Mouse (Mus musculus): ENCODE data around the gene Tead4.
A peak's percentile ranks its signal among the peaks of the same experiment; 100 is the strongest.
"Not testable (repeated sequence)": the region's sequence is repeated elsewhere in the genome, so short reads cannot be mapped to it uniquely, and the experiment has no call there.

Gene Tead4

DNA sequence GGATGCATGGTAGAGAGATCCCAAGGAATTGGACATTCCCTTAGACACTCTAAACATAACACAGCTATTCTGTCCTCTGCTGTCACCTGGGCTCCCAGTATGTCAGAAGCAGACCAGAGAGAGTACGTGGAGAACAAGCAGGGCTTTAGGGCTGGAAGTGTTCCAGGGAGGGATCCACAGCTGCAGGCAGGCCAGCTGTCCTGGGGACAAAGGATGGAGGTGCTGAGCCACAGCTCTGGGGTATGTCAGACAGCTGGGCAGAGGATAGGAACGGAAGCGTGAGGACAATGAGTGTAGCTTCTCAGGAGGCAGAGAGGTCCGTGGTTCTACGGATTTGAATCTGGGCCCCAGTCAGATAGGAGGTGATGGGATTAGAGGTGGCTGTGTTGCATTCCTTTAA, 50.0 kb downstream of the Tead4 start:
- DNase-seq (ENCODE audit: extremely low read depth, low read depth) = no peak

DNA sequence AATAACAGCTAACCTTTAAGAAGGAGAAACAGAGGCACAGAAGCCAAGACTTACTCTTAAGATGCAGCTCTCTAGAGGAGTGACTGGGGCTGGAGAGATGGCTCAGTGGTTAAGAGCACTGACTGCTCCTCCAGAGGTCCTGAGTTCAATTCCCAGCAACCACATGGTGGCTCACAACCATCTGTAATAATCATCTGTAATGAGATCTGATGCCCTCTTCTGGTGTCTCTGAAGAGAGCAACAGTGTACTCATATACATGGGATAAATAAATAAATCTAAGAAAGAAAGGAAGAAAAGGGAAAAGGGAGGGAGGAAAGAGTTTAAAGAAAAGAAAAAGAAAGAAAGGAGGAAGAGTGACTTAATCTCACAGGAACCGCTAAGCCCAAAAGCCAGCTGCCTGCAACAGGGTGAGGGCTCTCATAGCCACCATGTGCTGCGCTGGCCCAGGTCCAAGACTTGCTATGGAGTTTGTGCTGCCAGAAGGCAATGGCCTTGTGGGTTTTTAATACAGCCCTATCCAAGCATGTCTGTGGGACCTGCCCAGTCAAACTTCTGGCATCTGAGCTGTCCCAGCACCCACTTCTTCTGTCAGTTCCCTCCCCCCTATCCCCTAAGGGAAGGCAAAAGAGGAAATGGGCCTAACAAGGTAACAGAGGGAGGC, 63.4 kb downstream of the Tead4 start:
- no peak for DNase-seq (ENCODE audit: extremely low read depth, low read depth)

DNA sequence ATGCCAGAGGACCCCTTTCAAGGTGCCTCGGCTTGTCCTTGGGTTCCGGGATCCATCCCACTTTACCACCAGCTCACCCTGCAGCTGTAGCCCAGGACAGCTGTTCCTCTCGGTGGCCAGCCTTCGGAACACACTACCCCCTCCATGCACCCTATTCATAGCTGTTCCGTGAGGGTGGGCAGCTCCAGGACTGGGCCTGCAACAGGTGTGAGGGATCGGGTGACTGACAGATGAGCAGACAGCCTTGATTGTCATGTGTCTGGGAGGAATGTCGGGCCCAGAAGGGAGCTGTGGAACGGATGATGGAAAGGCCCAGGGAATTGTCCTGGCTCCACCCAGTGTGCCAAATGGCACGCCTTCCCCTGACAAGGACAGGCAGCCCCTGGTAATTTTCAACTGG, 64.0 kb downstream of the Tead4 start:
- DNase-seq (ENCODE audit: extremely low read depth, low read depth) = no peak

DNA sequence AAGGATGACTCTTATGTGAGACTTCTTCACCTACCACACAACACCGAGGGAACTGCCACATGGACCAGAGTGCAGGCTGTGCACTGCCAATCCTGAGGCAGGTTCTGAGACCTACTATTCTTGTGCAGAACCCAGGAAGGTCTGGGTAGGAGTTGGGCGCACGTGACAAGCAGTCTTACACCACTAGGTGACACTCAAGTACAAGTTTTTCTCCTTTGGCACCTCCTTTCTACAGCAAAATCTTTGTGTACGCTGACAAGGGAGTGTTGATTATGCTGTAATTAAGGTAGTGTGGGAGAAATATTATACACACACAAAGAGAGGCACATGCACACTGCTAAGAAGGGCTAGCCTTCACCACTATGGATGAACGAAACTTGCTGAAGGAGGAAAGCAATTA, 66.4 kb downstream of the Tead4 start:
- DNase-seq (ENCODE audit: extremely low read depth, low read depth) = no peak

GRCm38 (mm10) chr6:128232216-128232615, 68.4 kb downstream of the Tead4 start:
- DNase-seq (ENCODE audit: extremely low read depth, low read depth) = no peak

DNA sequence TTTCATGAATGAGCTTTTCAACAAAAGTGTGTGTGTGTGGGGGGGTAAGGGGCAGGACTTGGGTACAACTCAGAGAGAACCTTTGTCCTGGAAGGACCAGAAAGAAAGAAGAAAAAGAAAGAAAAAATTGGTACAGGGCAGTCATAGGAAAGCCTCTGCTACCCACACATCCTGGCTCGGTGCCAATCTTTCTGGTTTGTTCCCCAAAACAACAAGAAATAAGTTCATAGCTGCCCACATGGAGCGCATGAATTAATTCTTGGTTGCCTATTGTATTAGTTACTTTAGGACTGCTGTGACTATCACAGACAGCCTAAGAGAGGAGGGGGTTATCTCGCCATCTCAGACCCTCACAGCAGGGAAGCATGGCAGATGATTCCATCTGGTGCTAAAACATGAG, 68.9 kb downstream of the Tead4 start:
- DNase-seq (ENCODE audit: extremely low read depth, low read depth) = no peak

DNA sequence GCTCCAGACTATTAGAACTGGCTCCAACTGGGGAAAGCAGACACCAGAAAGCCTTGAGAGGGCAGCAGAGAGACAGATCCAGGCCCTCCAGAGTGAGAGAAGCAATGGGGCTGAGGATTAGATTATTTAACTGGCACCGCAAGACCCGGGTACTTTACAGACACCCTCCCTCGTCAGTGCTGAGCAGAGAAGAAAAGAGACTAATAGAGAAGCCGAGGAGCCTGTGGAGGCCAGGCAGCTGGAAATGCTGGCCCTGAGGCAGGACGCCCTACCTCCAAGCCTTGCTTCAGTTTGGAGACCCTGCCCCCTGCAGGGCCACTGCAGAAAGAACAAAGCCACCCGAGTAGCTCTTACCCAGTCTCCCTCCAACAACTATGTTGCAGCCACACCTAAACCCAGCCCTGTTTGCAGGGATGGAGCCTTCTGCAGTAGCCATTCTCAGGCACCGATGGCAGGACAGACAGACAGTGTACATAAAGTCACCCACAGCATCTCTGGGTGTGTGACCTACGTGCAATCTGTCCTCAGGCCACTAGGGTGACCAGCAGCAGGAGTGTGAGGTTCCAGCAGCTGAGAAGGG, 73.1 kb downstream of the Tead4 start:
- DNase-seq (ENCODE audit: extremely low read depth, low read depth) = no peak

DNA sequence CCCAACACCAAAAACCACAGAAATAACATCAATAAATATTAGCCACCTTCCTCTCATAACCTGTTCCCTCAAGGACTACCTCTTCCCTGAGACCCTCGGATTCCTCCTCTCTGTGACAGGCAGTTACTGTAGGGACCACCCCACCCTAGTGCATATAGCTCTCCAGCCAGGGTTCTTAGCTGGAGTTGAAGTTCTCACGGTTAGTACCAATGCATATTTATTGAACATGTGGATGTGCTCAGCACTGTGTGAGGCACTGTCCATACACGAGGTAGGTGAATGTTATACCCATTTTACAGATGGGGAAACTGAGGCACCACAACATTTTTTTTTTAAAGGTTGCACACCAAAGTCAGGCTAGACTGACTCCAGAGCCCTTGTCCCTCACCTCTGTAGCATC, 73.7 kb downstream of the Tead4 start:
- no peak for DNase-seq (ENCODE audit: extremely low read depth, low read depth)

DNA sequence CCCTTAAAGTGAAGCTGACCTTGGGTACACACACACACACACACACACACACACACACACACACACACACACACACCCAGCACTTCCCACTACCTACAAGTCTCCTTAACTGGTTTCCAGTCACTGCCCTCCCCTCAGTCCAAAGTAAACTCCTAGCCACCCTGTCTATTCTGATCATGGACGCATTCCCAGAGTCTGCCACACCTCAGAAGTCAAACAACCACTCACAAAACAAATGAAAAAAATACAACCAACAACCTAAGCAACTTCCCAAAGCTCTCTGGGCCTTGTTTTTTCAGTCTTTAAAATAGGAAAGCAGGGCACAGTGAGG, 74.8 kb downstream of the Tead4 start:
- DNase-seq (ENCODE audit: extremely low read depth, low read depth) = no peak

GRCm38 (mm10) chr6:128225009-128225845, 75.4 kb downstream of the Tead4 start:
- DNase-seq (ENCODE audit: extremely low read depth, low read depth) = no peak

DNA sequence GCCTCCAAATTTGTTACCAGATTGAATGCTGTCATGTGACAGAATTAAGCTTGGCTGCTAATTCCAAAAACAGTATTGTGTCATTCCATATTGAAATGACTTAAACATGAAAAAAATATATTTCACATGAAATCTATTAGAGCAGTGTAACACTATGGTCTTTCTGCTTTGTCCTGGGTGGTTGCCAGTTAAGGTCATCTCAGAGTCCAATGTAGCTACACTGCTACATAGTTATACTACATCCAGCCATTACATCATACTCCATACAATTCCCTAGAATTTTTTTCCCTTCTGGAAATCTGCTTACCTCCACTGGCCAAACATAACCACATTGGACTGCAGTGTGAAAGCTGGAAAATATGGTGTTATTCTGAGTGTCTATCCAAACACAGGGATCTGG, 77.5 kb downstream of the Tead4 start:
- DNase-seq (ENCODE audit: extremely low read depth, low read depth) = no peak

DNA sequence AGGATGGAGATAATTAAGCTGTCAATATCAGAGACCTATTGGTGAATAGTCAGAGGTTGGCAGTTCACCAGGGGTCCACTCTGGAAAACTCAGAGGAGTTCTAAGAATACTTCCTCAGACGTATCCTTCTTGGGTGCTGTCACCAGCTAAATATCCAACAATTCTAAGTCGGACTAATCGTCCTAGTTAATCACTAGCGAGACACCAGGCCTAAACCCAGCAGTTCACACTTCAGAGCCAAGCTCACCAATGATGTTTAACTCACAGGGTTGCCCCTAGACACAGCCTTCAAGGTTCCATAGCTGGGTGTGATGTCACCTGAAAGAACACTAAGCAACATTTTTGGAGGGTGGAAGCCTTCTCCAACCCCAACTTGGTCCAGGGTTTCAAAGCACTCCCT, 85.6 kb downstream of the Tead4 start:
- not testable (repeated sequence) for DNase-seq (ENCODE audit: extremely low read depth, low read depth)

DNA sequence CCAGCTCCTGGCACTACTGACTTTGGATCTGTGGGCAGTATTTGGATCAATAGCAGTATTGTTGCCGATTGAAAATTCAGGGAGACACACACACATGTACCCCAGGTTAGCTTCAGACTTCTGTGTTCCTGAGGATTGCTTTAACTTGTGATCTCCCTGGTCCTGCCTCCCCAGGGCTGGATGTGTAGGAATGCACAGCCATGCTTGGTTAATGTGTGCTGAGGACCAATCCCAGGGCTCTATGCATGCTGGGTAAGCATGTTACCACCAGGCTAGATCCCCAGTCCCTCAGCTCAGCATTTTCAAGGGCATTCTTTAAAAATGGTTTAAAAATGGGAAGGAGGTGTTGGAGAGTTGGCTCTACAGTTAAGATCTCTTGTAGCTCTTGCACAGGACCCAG, 91.4 kb downstream of the Tead4 start:
- DNase-seq (ENCODE audit: extremely low read depth, low read depth) = not testable (repeated sequence)

DNA sequence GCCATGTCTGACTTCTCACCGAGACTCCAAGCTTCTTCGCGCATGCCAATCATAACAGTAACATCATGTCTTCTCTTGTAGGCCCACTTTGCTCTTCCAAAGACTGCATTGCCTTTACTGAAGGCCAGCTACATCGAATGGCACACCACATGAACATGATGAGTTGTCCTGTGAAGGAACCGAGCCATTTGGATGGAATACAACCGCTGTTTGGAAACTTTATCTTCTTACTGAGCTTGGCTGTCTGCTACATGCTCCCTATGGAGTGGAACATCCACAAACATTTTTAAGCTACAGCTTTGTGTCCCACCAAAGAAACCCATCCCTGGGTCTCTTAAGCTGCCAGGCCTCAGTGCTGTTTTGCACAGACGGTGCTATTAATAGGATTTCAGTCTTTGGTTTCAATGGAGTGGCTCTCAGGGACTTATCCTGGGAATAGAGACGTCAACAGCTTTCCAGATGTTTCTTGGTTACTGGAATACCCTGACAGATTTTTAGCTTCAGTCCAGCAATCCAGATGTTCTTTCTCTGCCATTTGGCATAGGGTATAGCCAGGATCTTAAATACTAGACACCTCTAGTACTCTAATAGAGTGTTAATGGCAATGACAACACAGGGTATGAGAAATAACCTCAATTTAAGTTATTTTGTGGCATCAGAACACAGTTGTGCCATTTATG, 92.0 kb downstream of the Tead4 start:
- no peak for DNase-seq (ENCODE audit: extremely low read depth, low read depth)

GRCm38 (mm10) chr6:128203557-128203956, 97.1 kb downstream of the Tead4 start:
- DNase-seq (ENCODE audit: extremely low read depth, low read depth) = no peak

DNA sequence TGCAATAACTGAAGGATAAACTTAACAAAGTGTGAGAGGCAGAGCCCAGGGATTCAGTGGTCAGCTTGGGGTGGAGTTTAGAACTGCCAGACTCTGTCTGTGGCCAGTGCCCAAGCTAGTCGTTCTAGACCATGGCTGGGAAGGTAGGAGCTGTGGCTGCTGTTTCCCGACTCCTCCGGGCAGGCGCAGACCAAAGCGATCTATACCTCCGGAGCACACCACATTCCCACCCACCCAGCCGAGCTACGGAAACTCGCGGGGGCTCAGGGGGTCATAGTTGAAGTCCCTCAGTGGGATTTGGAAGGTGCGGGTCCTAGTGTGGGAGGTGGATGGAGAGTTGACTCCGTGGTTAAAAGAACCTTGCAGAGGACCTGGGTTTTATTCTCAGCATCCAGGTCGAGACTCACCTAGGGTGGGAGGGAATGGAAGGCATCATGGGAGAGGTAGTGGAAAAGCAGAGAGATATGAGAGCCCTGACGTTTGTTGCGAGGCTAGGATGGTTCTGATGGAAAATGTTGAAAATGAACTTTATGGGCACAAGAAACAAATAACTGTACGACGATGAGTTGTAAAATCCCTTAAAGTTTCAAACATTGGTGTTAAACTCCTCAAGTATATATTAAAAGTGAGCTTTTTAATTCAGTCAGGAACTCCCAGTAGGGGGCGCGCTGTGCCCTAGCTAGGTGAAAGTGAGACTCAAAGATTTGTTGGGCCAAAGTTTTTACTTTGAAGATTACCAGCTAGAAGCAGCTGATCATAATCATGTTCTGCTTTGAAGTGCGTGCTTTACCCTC, 99.6 kb downstream of the Tead4 start:
- peak; percentile 23 for DNase-seq (ENCODE audit: extremely low read depth, low read depth)

DNA sequence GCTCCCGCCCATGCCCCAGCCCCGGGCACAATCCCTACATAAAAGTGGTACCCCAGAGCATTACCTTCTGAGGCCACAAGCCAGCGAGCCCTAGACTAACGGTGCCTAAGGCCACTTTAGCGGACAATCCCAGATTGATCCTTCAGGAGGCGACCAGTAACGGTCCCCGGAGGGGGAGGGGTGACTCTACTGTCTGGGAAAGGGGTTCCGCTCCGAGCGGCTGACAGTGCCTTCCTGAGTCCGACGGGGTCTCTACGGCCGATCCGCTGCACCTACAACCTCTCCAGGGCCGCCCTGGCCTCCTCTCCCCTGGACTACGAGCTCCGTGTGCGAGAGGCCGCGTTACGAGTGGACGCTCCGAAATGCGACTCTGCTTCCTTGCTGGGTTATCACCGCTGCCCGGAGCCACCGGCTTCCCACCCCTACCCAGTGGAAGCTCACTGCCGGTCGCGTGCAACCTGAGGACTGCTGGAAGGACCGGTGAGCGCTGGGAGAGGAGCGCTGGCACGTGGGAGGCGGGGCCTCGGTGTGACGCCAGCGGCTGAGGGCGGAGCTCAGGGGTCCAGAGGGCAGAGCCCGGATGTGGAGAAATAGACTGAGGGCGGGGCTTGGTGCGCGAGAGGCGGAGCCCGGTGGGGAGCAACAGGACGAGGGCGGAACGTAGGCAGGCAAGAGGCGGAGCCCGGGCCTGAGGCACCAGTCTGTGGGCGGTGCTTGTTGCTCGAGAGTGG, 100.3 kb downstream of the Tead4 start:
- peak; percentile 62 for DNase-seq (ENCODE audit: extremely low read depth, low read depth)

DNA sequence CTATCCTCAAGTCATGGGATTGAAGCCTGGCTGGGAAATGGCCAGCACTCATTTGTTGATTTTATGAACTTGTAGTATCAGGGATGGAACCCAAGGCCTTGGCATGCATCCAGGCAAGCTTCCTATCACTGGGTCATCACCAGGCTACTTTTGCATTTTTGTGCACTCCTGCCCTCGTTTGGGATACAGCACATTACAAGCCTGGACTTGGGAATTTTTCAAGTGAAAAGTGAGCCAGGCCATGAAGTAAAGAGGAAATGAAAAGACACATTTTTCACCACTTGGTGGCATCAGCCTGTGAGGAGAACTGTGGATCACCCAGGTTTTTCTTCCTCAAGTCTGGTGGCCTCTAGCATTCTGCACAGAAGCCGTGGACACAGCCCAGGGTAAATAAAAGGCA, 117.1 kb downstream of the Tead4 start:
- DNase-seq (ENCODE audit: extremely low read depth, low read depth) = no peak

DNA sequence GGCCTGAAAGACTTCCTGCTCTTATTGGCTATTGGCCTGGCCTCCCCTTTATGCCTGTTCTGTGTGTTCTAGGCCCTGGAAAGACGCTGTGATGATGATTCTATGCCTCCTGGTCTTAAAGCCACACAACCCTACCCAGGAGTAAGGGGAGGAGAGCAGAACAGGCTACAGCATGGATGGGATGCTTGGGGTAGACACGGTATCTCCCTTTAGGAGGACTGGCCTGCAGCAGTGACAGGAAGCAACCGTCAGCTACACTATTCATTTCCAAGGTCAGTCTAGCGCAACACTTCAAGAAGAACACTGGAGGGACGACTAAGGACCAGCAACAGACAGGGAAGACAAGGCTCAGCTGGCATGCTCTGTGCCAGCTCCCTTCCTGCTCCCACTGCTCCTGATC, 119.4 kb downstream of the Tead4 start:
- no peak for DNase-seq (ENCODE audit: extremely low read depth, low read depth)

- no peak for DNase-seq (ENCODE audit: extremely low read depth, low read depth)
Observed at GRCm38 (mm10) chr6:128179651-128180050, 121.0 kb downstream of the Tead4 start.

DNA sequence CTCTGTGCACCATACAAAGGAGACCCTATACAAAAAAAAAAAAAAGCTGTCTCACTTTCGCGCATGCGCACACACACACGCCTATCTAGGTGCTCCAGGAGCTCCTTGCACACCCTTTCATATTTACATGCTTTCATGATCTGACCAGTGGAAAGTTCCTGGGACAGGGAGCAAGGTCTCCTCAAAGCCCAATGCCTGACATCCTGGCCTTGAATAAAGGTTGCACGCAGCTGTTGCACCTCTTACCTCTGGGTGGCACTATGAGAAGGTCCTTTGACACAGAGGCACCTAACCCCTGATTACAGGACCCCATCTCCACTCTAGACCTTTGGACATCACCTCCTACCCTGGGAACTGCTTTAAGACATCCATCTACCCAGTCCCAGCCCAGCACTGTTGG, 121.4 kb downstream of the Tead4 start:
- no peak for DNase-seq (ENCODE audit: extremely low read depth, low read depth)
